Mouse (Mus musculus): Measurements from ENCODE around the gene Sept11.

Gene Sept11

DNA sequence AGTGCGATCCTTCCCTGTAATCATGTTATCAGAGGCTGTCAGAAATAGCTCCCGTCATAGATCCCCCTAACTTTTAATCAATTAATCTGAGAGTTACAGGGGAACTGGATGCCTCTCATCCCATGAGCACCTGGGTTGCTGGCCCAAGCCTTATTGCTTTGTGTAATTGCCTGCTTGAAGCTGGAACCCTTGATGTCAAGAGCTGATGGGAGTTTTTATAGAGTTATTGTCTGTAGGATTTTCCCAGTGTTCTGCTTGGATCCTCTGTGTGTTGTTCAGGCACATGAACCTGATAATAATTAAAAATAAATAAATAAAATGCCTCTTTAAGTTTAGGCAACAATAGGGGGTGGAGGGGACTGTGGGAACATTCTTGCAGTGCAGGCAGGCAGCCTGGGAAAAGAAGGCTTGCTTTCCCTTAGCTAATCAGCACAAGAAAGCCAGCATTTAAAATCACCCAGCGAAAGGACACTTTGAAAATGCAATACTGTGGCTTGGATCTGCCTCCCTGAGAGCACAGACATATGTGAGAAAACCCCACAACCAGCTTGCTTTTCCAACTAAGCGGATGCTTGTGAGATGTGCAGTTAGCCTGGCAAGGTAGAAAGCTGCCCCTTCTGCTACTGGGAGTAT is 33.8 kb downstream of the Sept11 start:
- DNase-seq (ENCODE audit: extremely low spot score), result no peak

DNA sequence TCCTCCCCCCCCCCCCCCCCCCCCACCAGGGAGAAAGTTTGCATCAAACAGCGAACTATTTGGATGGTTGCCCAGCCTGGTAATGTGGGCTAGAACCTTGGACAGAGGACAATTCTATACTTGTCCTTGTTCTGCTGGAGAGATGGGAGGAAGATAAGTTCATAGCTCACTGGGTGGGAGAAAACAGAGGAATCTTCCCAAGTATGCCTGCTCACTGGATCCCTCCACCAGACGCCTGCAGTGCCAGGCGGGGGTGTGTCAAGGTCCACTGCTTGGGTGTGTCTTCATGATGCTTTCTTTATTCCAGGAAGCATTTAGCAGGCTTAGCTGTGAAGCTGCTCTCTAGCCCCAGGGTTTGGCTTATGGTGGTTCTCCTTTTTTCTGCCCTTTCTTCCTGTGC is 34.5 kb downstream of the Sept11 start:
- DNase-seq (ENCODE audit: extremely low spot score), result no peak

DNA sequence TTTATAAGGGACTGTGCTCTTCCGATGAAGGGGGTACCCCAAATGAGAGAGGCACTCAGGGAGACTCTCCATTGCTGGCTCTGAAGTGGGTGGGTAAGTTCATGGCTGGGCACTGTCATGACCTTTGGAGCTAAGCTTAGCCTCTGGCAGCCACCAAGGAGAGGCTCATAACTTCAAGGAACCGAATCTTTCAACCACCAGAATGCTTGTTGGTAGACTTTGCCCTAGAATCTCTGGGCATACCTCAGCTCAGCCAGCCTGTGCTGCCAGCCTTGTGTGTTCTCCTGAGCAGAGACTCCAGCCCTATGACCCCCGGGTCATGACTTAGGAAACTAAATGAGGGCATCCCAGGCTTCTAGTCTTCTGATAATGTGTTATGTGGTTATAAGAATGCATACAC is 35.5 kb downstream of the Sept11 start:
- no peak for DNase-seq (ENCODE audit: extremely low spot score)

DNA sequence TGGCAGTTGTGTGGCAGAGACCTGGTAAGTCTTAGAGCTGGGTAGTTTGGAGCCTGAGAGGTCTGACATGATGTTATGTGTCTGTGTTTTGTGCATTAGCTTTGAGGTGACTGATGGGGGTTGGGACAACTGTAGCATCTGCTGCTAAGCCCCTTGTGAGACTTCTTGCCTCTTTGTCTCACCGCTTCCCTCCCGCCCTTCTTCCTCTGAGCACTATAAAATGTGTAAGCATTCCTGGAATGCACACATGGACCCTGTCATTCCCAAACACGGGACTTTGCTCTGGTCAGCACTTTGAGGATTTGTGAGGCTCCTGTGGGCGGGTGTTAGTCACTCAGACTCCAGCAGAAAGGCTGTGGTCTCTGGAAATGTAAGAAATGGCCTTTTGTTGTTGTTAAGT is 36.7 kb downstream of the Sept11 start:
- DNase-seq (ENCODE audit: extremely low spot score), result peak; percentile 61

DNA sequence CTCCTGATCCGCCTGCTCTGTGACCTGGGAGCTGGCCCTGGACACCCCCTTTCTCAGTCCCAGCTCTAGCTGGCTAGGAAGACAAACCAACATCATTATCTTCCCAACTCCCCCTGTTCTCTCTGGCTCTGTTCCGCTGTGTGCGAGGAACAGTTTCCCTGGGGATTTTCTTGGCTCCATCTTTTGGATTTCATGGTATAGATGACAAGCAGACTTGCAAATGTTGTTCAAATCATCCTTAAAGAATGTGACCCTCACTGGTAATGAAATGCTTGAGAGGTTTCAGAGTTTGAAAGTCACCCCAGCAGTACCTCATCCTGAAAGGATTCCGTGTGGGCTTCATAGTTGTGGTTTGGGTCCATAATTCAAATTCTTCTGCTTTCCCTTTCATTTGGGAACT is 38.2 kb downstream of the Sept11 start:
- DNase-seq (ENCODE audit: extremely low spot score), result no peak

DNA sequence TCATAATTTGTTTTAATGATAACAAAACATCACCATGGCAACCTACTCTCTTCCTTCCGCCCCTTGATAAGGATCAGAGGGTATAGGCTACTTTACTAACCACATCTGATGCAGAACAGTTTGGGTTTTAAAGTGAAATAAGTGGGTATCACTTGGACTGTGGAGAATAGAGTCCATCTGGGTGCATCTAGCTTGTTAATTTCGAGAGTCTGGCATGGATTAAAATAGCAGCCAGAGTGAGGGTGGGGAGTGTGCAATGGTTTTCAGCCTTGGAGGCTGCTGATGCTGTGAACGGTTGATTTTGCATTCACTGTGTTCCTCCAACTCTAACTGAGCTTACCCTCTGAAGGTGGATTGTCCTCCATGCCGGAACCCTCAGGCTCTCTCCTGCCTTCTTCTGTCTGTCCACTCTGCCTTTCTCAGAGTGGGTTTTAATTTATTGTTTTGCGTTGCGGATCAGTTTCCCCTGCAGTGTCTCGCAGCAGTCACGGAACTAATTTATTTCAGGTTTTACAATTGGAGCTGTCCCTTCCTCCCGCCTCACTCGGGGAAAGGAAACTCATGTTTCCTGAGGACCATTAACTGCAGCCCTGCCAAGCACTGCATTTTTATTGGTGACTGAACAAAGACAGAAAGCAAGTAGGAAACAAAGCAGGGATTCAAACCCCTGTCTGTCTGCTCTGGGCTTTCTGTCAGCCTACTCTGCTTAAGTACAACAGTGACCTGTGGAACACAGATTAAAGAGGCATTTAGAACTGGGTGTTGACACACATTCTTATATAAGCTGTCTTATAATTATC is 40.4 kb downstream of the Sept11 start:
- DNase-seq (ENCODE audit: extremely low spot score), result no peak

DNA sequence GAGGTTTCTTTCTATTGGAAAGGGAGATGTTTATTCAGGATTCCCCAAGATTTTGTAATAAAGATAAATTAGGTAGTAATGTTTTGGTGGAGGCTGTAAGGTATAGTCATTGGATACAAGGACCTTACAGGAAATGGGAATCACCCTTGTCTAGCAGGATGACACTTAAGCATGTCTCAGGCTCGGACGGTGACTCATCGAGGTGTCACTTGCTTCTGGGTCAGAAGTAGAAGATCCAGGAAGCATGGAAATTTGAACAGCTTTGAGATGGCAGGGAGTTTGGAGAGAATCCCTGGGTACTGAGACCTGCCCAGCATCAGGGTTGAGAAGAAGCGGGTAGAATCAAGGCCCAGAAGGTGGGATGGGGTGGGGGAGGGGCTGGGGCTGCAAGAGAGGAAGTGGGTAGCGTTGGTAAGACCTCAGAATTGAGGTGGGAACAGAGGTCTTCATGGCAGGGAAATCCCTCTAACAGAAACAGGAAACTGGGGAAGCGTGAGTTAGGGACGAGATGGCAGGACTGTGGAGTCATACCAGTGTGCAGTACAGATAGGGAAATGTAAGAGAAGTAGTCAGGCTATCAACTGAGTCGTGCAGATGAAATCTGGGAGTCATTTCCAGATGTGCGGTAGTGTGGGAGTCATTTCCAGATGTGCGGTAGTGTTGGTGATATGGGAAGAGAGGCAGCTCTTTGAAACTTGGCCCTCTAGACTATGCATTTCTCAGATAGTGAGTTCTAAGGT is 42.3 kb downstream of the Sept11 start:
- no peak for DNase-seq (ENCODE audit: extremely low spot score)

DNA sequence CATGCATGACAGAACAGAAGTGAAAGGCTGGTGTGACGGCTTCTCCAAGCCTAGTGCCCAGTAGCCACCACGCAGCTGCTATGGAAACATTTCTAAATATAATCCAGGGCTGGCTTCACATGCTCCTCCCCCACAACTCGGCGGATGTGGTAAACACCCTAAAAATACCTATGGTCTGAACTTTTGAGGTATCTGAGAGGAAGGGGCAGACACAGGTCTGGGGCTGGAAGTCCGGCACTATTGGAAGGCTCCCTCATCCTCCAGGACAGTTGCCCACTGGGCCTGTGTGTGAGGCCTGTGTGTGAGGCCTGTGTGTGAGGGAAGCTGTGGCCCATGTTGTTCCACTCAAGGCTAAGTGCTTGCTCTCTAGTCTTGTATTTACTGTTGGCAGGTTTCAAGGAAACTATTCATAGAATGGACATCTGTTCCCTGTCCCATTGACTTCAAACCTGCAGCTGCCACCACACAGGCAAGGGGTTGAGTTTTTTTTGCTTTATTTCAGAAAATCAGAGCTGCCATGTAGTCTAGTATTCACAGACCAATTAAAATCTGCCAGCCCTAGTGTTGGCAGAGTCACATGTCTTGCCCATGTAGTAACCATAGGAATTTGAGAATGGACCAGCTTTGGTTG is 43.8 kb downstream of the Sept11 start:
- DNase-seq (ENCODE audit: extremely low spot score), result no peak

DNA sequence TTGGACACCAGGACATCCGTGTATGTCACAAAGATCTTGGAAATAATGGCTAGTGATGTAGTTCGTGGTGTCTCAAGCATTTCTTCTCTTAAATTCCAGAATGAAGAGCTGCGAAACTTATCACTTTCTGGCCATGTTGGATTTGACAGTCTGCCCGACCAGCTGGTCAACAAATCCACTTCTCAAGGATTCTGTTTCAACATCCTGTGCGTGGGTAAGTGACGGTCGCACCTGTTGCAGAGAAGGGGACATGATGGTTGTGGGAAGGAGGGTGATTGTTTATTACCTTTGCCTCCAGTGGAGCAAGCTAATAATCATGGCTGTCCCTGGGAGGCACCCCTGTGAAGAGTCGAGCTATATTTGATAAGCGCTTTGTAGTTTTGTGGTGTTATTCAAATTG is 46.1 kb downstream of the Sept11 start:
- no peak for DNase-seq (ENCODE audit: extremely low spot score)

DNA sequence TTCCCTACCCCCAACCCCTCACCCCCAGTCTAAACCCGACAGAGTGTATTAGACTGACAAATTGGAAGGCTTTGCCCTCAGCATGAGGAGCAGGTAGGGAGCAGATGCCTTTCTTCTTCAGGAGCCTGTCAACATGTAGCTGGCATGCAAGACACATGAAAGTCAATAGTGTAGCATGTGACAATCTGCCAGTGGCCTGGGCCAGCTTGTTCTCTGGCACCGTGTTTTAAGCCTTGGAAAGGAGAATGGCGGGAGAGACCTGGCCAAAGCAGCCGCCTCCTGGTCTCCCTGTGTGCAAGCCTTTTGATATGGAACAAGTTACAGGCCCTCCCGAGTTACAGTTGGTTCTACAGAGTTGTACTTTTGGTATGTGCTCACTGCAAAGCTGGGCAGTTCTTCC is 47.5 kb downstream of the Sept11 start:
- no peak for DNase-seq (ENCODE audit: extremely low spot score)

DNA sequence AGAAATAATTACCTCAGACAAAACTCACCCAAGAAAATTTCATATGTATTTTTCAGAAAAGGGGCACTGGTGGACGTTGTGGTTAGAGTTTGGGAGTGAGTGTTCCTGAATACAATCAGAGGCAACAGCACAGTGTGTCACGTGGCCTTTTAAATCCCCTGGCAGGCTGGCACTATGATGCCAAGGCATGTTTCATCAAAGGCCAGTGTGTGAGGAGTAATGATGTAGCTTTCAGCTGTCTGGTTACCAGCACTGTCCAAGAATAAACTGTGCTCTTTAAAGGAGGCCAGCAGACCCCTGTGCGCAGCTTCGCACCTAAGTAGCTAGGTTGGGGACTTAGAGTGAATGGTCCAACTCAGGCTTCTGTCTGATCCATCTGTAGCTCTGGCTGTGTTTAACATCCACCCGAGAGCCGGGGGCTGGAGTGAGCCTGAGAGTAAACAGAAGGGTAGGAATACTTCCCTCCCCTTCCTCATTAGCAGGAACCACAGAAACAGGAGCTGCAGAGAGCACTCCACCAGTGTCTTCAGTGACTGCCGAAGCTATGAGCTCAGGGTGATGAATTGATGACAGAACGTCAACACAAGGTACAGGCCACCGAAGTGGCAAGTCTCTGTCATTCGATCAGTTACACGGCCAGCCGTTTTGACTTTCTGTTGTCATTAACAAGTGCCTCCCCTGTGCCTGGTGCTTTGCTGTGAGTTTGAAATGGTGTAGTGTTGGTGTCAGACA is 50.3 kb downstream of the Sept11 start:
- no peak for DNase-seq (ENCODE audit: extremely low spot score)

DNA sequence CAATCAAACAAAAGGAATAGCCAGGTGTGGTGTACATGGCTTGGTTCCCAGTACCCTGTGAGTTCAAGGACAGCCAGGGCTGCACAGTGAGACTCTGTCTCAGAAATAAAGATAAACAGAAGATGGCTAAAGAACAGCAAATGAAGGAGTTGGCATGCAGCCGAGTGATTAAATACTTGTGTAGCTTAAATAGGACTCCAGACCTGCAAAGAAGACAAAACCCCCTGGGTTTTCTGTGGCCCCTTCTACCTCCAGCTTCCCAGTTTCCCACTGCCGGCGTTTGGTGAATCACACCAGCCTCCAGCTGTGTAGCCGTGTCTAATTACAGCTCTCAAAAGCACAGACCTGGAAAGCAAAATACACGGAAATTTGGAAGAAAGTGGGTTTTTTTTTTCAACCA is 51.6 kb downstream of the Sept11 start:
- no peak for DNase-seq (ENCODE audit: extremely low spot score)

DNA sequence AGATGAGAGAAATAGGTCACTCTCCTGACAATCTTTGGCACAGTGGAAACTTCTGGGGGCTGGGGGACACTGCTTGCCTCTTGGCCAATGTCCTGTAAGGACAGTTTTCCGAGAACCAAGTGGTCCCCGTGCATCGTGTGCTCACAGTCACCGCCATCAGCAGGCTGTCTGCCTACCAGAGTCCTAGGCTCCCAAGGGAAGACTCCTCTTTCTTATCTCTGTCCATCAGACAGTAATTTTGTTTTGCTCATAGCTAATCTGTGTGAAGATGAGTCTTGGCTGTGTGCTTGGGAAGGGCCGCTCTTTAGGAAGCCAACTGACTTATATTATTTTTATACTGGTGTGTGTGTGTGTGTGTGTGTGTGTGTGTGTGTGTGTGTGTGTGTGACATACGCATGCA is 52.3 kb downstream of the Sept11 start:
- no peak for DNase-seq (ENCODE audit: extremely low spot score)

DNA sequence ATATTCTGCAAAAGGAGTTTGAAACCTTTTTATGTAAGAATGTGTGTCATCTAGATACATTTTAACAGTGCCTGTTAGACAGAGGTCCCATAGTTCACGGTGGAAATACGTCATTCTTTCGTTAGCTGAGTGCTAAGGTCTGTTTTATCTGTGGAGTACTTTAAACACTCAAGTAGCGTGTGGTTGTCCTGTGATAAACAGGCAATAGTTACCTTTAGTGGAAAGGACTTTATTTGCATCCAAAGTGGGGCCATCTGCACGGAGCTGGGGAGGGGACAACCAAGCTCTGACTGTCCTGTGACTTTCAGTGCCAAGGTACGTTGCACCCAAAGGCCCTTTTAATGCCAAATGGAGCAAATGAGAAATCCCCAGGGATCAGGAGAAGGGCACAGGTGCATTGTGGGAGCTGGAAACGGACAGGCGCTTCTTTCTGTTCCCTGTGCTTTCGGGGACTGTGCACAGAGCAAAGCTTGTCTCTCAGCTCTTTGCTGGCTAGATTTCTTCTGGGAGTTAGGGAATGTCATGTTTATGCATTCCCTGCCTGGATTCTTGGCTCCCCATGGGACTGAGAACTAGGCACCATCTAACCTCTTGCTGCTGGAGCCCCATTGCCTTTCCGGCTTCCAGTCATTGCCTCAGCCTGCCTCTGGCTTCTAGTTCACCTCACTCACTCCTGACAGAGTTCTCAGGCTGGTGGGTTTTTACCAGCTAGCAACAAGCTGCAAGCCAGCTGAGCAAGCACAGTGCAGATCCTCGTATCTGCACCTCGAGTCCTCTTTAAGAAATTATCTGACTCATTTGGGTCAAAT is 56.9 kb downstream of the Sept11 start:
- no peak for DNase-seq (ENCODE audit: extremely low spot score)

DNA sequence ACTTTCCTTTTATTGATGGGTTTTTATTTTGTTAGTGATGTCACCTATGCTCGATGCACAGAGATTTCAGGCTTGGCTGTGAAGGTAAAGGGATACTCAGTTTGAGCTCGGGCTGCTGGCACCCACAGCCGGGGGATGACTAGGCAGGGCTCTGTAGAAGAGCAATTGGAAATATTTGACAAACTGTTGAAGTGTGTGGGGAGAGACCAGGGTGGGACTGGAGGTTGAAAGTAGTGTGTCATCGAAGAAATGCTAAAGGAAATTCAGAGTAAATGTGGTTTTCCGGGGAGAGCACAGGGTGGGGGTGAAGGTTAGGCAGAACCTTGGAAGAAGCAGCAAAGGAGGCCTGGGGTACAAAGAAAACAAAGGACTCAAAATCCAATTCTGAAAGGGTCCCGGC is 58.7 kb downstream of the Sept11 start:
- DNase-seq (ENCODE audit: extremely low spot score), result no peak

DNA sequence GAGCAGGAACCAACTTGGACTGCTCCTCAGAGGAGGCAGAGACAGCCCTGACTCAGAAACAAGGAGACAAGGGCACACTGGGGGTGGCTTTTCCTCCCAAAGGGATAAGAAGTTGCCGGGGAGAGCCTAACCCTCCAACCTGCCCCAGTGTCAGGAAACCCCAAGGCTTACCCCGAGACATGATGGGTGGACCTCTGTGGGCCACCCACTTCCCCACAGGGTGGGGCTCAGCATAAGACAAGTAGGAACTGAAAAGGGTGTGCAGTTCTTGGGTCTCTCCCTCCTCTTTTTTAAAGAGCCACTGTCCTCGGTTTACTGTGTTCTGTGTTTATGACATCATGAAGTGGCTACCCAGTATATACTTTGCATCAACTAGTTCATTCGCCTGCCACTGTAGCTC is 59.2 kb downstream of the Sept11 start:
- DNase-seq (ENCODE audit: extremely low spot score), result no peak

DNA sequence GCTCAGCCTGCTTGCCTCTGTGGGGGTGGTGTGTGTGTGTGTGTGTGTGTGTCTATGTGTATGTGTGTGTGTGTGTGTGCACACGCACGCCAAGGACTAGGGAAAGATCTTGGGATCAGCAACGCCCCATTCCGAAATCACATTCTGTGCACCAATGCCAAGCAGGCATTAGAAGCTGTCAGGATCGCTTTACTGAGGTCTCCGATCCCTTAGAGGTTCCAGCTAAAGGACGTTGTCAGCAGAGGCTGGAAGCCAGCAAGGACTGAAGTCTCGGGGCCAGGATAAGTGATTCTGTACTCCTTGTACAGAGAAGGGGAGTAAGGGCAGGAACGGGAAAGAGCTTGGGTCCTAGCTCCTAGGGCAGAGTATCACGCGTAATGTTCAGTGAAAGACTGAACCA is 61.2 kb downstream of the Sept11 start:
- DNase-seq (ENCODE audit: extremely low spot score), result no peak

DNA sequence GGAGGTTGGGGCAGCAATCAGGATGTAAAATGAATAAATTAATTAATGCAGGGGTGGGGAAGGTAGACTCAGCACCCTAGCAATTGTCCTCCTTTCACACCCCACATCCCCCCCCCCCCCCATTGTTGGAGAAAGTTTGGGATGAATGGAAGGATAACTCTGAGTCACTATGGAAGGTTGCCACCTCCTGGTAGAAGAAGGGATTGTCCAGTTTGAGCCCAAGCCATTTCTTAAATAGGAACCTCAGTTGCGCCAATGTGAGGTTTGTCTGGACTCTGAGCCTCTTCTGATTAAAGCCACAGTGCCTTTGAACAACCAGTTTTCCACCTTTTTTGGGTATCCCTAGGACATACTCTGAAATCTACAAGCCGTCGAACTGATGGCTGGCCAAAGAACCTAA is 70.3 kb downstream of the Sept11 start:
- DNase-seq (ENCODE audit: extremely low spot score), result peak; percentile 36

DNA sequence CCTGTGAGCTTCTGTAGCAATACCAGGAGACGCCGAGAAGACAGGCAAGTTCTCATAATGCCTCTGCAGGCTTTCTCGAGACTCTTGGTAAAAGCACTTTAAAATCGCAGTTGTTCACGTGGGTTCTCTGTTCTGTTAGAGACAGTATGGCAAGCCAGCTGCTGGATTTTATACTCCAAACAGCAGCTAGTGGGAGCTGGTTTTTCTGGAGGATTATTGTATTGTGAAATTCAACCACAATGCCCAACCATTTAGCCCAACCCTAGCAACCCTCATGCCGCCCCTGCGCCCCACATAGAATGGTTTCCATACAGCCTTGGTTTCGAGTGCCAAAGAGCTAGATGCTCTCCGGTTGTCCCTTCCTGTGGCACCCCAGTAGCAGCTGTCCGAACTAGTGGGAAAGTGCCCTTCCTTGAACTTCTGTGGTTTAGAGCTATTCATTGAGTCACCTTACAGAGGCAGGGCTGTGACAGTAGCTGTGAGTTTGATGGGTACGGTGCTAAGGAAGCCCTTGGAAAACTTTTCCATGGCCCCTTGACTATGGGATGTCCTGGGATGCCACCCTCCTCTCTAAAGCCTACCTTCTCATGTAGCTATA is 74.8 kb downstream of the Sept11 start:
- no peak for DNase-seq (ENCODE audit: extremely low spot score)

DNA sequence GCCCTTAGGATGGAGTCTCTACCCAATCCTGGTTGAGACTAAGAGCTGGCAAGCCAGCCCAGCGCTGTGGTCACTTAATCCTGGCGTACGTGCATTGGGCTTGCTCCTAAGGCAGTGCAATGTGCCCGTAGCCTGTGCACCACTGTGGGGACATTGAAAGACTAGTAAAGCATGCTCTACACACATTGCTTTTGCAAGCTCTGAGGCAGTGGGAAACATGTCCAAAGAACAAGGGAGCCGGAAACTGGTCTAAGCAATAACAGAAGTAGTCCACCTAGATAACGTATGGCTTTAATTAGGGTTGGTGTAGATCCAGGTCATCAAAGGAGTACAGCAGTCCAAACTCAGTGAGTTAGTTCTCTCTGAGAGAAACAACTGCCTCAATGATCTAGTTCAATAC is 75.4 kb downstream of the Sept11 start:
- no peak for DNase-seq (ENCODE audit: extremely low spot score)

DNA sequence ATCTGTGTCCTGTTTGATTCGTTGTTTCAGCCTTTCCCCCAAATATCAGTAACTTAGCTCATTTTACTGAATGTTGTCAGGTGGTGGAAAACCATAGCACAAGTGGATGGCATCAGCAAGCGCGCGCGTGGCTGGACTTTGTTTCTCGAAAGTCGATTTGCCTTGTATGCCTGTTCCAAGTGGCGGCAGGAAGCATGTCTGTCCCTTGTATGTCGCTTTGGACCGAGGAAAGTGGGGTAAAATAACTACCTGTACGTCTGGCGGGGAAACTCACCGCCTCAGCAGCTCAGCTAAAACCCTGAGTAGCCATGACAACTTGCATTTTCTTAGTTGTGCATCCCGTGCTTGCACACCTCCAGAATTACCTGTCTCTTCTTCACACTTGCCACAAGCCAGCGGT is 78.2 kb downstream of the Sept11 start:
- no peak for DNase-seq (ENCODE audit: extremely low spot score)
